In genomic region chr11:8663444-8664392, GRCm38 (mm10) we compare ENCODE assay signal across 8 mouse cellular contexts. TPM values are rescaled to one million over a fixed set of nuclear protein-coding genes. Genes with fewer than 3 reads are reported as not detected.
A peak's percentile ranks its signal among the peaks of the same experiment; 100 is the strongest.
DNase-seq lines count a peak whose midpoint lies in the region; ATAC-seq and TF ChIP-seq lines count a peak whose summit lies in the region.

No protein-coding gene starts in this region.

- no peak for TF ChIP-seq POLR2A in limb, embryonic 14.5 days (IDR thresholded peaks at IDR 0.05; ENCODE audit: borderline replicate concordance, extremely low read depth, insufficient read depth, insufficient read length)
- TF ChIP-seq POLR2A in testis, adult 2 months (IDR thresholded peaks at IDR 0.05; ENCODE audit: control insufficient read depth, low read depth, low read length): 0 out of 2 replicates have a peak, but pooled peaks have one; percentile 29

- peak overlapping the region; percentile 63 for H3K9ac ChIP-seq in forebrain, postnatal 0 days
- H3K9ac ChIP-seq in hindbrain, embryonic 11.5 days (ENCODE audit: low read depth, low read length): peak overlapping the region; percentile 80
- peak overlapping the region; percentile 86 for H3K9ac ChIP-seq in limb, embryonic 14.5 days (ENCODE audit: low read depth, low read length, severe bottlenecking)
- peak overlapping the region; percentile 62 for H3K9ac ChIP-seq in midbrain, embryonic 15.5 days

- H3K27ac ChIP-seq in forebrain, postnatal 0 days (ENCODE audit: low read depth, low read length): peak overlapping the region; percentile 57; the same call in 1 of the 2 replicates
- no peak overlapping the region for H3K27ac ChIP-seq in hindbrain, embryonic 11.5 days (ENCODE audit: low read depth, low read length)
- H3K27ac ChIP-seq in limb, embryonic 14.5 days (replicated peaks; ENCODE audit: low read depth, low read length): peak overlapping the region; percentile 92
- H3K27ac ChIP-seq in midbrain, embryonic 15.5 days: no peak overlapping the region
- peak overlapping the region; percentile 35; the same call in 1 of the 2 replicates for H3K27ac ChIP-seq in testis, adult 2 months (ENCODE audit: control insufficient read depth, insufficient read depth, low read depth, low read length)

- no peak for ATAC-seq in CD4-positive, CD25-positive, alpha-beta regulatory T cell, adult 4 months
- ATAC-seq in forebrain, postnatal 0 days: peak; percentile 76
- ATAC-seq in hindbrain, embryonic 11.5 days (ENCODE audit: low FRiP score): peak; percentile 80
- peak; percentile 45 for ATAC-seq in limb, embryonic 14.5 days (ENCODE audit: low FRiP score, low read depth)
- ATAC-seq in midbrain, embryonic 15.5 days (replicated peaks): peak; percentile 79

- H3K4me2 ChIP-seq in forebrain, postnatal 0 days (ENCODE audit: low read depth): peak overlapping the region; percentile 100
- H3K4me2 ChIP-seq in hindbrain, embryonic 11.5 days (replicated peaks; ENCODE audit: low read depth, low read length): peak overlapping the region; percentile 94
- peak overlapping the region; percentile 67 for H3K4me2 ChIP-seq in limb, embryonic 14.5 days (replicated peaks; ENCODE audit: low read depth, low read length, severe bottlenecking)
- peak overlapping the region; percentile 82 for H3K4me2 ChIP-seq in midbrain, embryonic 15.5 days

- H3K36me3 ChIP-seq in forebrain, postnatal 0 days (ENCODE audit: insufficient read depth): no peaks in the 10 kb centered on the region
- no peaks in the 10 kb centered on the region for H3K36me3 ChIP-seq in hindbrain, embryonic 11.5 days (ENCODE audit: control insufficient read depth, insufficient read depth, low read length)
- H3K36me3 ChIP-seq in limb, embryonic 14.5 days (ENCODE audit: control insufficient read depth, insufficient read depth, low read length): peaks cover 7% of the 10 kb centered on the region; the same call in 1 of the 2 replicates
- no peaks in the 10 kb centered on the region for H3K36me3 ChIP-seq in midbrain, embryonic 15.5 days (replicated peaks)
- no peaks in the 10 kb centered on the region for H3K36me3 ChIP-seq in testis, adult 2 months (ENCODE audit: control insufficient read depth, insufficient read depth, low read length)

- 0 out of 2 replicates have a peak, but pooled peaks have one; percentile 10 for TF ChIP-seq CTCF in forebrain, postnatal 0 days (IDR thresholded peaks at IDR 0.05; ENCODE audit: low read depth)
- TF ChIP-seq CTCF in testis, adult 2 months (IDR thresholded peaks at IDR 0.05; ENCODE audit: control insufficient read depth, insufficient read depth, insufficient replicate concordance, low read depth, low read length): no peak

- 1% methylated on average over 52 of the region's 52 CpGs for WGBS in forebrain, postnatal 0 days
- WGBS in hindbrain, embryonic 11.5 days: under 1% methylated on average over 51 of the region's 52 CpGs
- 1% methylated on average over 50 of the region's 52 CpGs for WGBS in limb, embryonic 14.5 days
- under 1% methylated on average over 51 of the region's 52 CpGs for WGBS in midbrain, embryonic 15.5 days

- peak; percentile 6 for DNase-seq in CD4-positive, CD25-positive, alpha-beta regulatory T cell, adult 2 months (ENCODE audit: low read depth, low spot score)
- DNase-seq in adrenal gland, postnatal 14 days: peak; percentile 71
- DNase-seq in forebrain, postnatal 0 days: peak; percentile 46
- DNase-seq in hindbrain, embryonic 11.5 days (ENCODE audit: low spot score): peak; percentile 74
- DNase-seq in limb, embryonic 14.5 days (ENCODE audit: low spot score): no peak

- H3K4me3 ChIP-seq in forebrain, postnatal 0 days (ENCODE audit: low read depth, low read length): peak overlapping the region; percentile 59
- peak overlapping the region; percentile 65 for H3K4me3 ChIP-seq in hindbrain, embryonic 11.5 days (ENCODE audit: low read depth, low read length)
- peak overlapping the region; percentile 72 for H3K4me3 ChIP-seq in limb, embryonic 14.5 days (replicated peaks; ENCODE audit: low read length)
- peak overlapping the region; percentile 64 for H3K4me3 ChIP-seq in midbrain, embryonic 15.5 days
- peak overlapping the region; percentile 56 for H3K4me3 ChIP-seq in testis, adult 2 months (ENCODE audit: control insufficient read depth, low read depth, low read length)

- no peaks in the 10 kb centered on the region for H3K4me1 ChIP-seq in forebrain, postnatal 0 days (ENCODE audit: insufficient read depth)
- H3K4me1 ChIP-seq in hindbrain, embryonic 11.5 days (replicated peaks; ENCODE audit: control insufficient read depth, insufficient read depth, low read length): peaks cover 2% of the 10 kb centered on the region; the same call in 1 of the 2 replicates
- peaks cover 47% of the 10 kb centered on the region for H3K4me1 ChIP-seq in limb, embryonic 14.5 days (ENCODE audit: control insufficient read depth, insufficient read depth, low read length)
- peaks cover 7% of the 10 kb centered on the region for H3K4me1 ChIP-seq in midbrain, embryonic 15.5 days
- peaks cover 15% of the 10 kb centered on the region for H3K4me1 ChIP-seq in testis, adult 2 months (ENCODE audit: control insufficient read depth, insufficient read depth, low read length)

- H3K27me3 ChIP-seq in forebrain, postnatal 0 days (ENCODE audit: insufficient read depth, low read length): no peaks in the 10 kb centered on the region; the same call in 1 of the 2 replicates
- no peaks in the 10 kb centered on the region for H3K27me3 ChIP-seq in hindbrain, embryonic 11.5 days (ENCODE audit: control insufficient read depth, insufficient read depth, low read length)
- H3K27me3 ChIP-seq in limb, embryonic 14.5 days (ENCODE audit: control insufficient read depth, insufficient read depth, low read length): no peaks in the 10 kb centered on the region
- peaks cover 14% of the 10 kb centered on the region for H3K27me3 ChIP-seq in midbrain, embryonic 15.5 days (replicated peaks)
- H3K27me3 ChIP-seq in testis, adult 2 months (ENCODE audit: control insufficient read depth, insufficient read depth, low read length): no peaks in the 10 kb centered on the region; the same call in none of the 2 replicates

- H3K9me3 ChIP-seq in forebrain, postnatal 0 days (ENCODE audit: low read length): no peaks in the 10 kb centered on the region
- H3K9me3 ChIP-seq in hindbrain, embryonic 11.5 days (ENCODE audit: control insufficient read depth, low read length): no peaks in the 10 kb centered on the region
- no peaks in the 10 kb centered on the region for H3K9me3 ChIP-seq in limb, embryonic 14.5 days (ENCODE audit: control insufficient read depth, low read length)
- no peaks in the 10 kb centered on the region for H3K9me3 ChIP-seq in midbrain, embryonic 15.5 days

RNA-seq across cellular contexts. Expression of gene Tns3, which starts 0.6 kb away (rescaled TPM):
- under 1 TPM; 0.10 to 0.27 TPM for polyA plus RNA-seq in CD4-positive, CD25-positive, alpha-beta regulatory T cell, adult 4 months (2017; shearing (Covaris generic))
- total RNA-seq in adrenal gland, postnatal 14 days (2021): 36.9 and 38.4 TPM in 2 replicates
- total RNA-seq in forebrain, postnatal 0 days (2014; rRNA removed): 16.3 and 26.5 TPM in 2 replicates
- 3.1 and 6.2 TPM in 2 replicates for polyA plus RNA-seq in forebrain, postnatal 0 days (2015; fragmentation: Nextera tagmentation; extraction: Ambion mirVana)
- polyA plus RNA-seq in hindbrain, embryonic 11.5 days (2014; fragmentation: Nextera tagmentation; extraction: Ambion mirVana): 7.0 and 9.5 TPM in 2 replicates
- 59.1 and 77.2 TPM in 2 replicates for polyA plus RNA-seq in limb, embryonic 14.5 days (2012; rRNA removed)
- 27.4 and 33.3 TPM in 2 replicates for polyA plus RNA-seq in limb, embryonic 14.5 days (2014; fragmentation: Nextera tagmentation; extraction: Ambion mirVana)
- polyA plus RNA-seq in midbrain, embryonic 15.5 days (2015; fragmentation: Nextera tagmentation; extraction: Ambion mirVana): 6.1 and 6.4 TPM in 2 replicates
- polyA plus RNA-seq in testis, adult 2 months (2012; rRNA removed): 4.8 and 6.6 TPM in 2 replicates

Comparison
In these comparisons a context has a peak if more than half of its experiments do, and no peak if none do; other contexts are left out.
1. H3K27ac ChIP-seq: peak in forebrain, postnatal 0 days (single experiment), limb, embryonic 14.5 days (single experiment) and testis, adult 2 months (single experiment); none in hindbrain, embryonic 11.5 days (single experiment) and midbrain, embryonic 15.5 days (single experiment).
2. Peak in every context shown above with its lines, with median percentiles within 50 percentile points of each other: H3K4me2 ChIP-seq, H3K4me3 ChIP-seq and H3K9ac ChIP-seq.